Mouse (Mus musculus) adrenal gland, postnatal 4 days (tissue): ENCODE data around the gene Frmpd2. TPM values are rescaled to one million over a fixed set of nuclear protein-coding genes. Genes with fewer than 3 reads are reported as not detected.
A peak's percentile ranks its signal among the peaks of the same experiment; 100 is the strongest.
"Not testable (repeated sequence)": the region's sequence is repeated elsewhere in the genome, so short reads cannot be mapped to it uniquely, and the experiment has no call there.

Source experiments
- DNase-seq, 2 experiments: peaks; one replicate each; pipeline ENCODE4 v3.0.0; 2021 to 2022; ENCODE audit warnings: low spot score in 2 of 2, mixed read lengths in 2 of 2
- long read RNA-seq, 2 experiments: library from polyadenylated mRNA; stranded (forward); transcript quantifications; one replicate each; pipeline ENCODE4 v2.0.0; 2021
- total RNA-seq, 2 experiments: library from RNA; stranded (reverse); gene quantifications; 2 replicates each; pipeline ENCODE4 v1.2.3; 2021

The Frmpd2 gene
- total RNA-seq: under 1 TPM; 0.08 to 0.25 TPM
- long read RNA-seq, experiment 1: 0 reads
- long read RNA-seq, experiment 2: 0 reads

DNA sequence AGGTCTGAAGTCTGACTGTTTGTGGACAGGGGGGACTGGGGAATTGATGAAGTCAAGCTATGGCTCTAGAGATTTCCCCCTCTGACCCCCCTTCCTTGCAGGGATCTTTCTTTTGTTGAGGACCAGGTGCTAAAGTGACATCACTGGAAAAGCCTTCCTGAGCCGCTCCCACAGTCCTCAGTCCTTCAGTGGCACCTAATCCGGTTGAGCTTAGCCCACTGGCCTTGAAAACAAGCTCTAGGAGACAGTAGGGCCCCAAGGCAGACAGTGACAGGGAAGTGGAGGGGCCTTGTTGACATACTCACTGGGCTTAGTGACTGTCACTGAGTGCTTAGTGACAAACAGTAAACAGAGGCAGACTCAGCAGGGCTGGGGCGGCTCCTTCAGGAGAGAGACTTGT, at the start of gene Frmpd2:
Gene Frmpd2 (plus strand): TSS at position 366 of the 400 bp plus-strand sequence.
- no peak for DNase-seq

DNA sequence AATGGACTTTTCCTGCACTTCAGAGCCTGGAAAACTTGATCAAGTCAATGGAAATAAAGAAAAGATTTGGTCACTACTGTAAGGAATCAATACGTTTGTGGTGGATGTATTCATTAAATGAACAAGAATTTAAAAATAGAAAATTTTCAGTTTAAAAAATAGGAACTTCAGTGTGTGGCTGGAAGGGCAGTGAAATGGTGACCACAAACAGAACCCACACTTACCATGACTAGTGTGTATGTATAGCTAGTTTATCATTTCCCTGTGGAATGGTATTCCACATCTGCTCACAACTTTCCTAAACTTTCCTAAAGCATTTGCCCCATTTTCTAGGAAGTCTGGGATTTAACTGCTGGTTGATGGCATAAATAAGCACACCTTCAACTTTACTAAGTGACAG, 48.5 kb upstream of the Frmpd2 start:
- DNase-seq: no peak

DNA sequence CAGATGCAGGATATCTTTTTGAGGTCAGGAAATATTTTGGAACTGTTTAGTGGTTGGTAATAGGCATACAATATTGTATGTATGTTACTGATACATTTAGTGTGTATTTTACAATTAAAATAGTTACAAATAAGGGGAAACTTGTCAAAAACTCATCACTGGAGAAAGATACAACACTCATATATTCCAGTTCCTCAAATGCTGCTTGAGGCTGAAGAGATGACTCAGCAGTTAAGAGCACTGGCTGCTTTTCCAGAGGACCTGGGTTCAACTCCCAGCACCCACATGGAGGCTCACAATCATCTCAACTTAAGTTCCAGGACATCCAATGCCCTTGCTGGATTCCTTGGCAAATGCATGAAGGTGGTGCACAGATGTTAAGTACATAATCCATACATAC, 47.4 kb upstream of the Frmpd2 start:
- DNase-seq: no peak

DNA sequence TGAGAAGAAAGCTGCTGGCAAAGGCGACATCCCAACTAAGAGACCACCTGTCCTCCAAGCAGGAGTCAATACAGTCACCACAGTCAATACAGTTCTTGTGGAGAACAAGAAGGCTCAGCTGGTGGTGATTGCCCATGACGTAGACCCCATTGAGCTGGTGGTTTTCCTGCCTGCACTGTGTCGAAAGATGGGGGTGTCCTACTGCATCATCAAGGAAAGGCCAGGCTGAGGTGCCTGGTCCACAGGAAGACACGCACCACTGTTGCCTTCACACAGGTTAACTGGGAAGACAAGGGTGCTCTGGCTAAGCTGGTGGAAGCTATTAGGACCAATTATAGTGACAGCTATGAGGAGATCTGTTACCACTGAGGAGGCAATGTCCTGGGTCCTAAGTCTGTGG, 39.0 kb upstream of the Frmpd2 start:
- DNase-seq: not testable (repeated sequence)

DNA sequence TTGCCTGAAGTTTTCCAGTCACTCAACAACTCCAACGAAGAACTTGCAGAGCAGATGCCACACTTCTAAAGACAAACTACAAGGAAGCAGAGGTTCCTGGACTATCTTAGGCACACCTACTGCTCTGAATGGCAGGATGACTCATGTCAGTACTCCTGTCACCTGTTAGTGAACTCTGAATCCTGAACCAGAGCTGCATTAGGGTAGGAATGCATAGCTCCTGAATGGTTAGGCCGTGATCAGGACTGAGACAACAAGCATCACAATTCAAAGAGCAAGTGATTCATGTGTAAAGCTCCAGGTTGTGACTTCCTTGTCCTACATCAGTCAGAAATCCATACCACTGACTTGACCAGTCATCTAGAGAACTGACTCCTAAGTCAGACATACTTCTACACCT, 27.7 kb upstream of the Frmpd2 start:
- DNase-seq: no peak

DNA sequence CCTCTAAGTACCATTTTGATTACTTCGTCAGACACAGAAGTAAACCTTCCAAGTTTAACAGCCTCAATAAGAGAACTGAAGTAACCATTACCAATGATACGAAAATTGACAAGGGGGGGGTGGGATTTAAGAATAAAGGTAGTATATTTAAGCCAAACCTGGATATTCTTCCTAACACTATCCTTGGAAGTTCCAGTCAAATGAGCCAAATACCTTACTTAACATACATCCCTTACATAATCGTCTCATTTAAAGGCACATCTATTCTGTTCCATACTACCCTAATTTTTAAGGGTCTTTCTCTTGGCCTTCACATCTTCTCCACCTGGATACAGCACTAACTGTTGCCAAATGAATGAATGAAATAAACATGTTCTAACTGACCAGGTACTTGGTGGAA, 25.5 kb upstream of the Frmpd2 start:
- no peak for DNase-seq

DNA sequence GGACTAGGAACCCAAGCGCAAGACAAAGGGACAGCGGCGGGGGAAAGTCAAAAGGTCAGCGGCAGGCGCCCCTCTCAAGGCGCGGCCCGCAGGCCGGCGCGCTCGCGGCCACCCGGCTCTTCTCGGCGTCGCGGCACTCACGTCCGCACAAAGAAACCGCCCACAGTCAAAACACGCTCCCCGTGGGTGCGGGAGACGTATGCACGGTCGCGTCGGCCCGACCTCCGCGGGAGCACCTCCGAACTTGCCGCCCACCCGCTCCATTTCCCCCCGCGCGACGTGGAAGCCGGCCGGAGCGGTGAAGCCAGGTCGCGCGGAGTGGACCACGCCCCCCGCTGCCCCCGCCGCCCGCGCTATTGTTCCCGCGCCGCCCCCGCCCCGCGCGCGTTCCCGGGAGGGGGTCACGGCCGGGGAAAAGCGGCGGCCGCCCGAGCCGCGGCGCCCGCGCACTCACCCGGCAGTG, 24.9 kb upstream of the Frmpd2 start:
- no peak for DNase-seq

DNA sequence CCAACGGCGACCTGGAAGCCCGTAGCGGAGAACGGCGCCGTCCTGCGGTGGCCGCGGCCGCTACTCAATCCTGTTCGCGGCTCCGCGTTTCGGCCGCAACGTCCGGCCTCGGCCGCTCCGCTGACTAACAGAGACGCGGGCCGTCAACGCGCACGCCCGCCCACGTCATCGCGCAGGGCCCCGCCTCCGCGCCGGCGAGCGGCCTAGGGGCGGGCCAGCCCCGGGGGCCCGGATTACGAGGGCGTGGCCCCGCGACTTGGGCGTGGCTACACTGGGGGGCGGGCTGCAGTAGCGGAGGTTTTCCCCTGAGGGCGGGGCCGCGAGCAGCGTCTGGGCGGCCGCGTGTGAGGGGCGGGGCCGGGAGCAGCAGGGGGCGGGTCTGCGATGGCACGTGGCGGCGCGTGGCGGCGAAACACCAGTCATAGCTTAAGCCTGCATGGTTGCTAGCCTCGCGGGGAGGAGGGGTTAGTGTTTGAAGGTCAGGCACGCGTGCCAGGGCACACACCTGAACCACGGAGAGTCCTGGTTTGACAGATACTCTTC, 24.4 kb upstream of the Frmpd2 start, which contains the start of gene Mapk8:
Gene Mapk8 (minus strand): TSS at position 132 of the 543 bp plus-strand sequence.
- DNase-seq: peak; percentile 97 to 98

DNA sequence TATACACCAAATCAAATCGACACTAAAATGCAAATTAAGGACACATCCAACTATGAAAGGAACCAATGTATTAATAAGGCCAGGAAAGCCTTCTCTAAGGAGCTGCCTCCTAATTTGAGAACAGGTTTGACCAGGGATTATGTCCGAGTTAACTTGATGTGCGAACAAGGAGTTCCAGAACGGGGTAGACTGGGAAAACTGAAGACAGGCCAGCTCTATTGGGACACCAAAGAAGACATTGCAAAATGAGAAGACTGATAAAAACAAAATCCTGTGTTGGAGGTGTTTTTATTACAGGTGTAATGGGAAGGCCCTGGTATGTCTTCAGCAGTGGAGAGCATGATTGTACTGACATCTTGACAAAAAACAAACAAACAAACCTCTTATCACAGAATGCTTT, 23.2 kb upstream of the Frmpd2 start:
- no peak for DNase-seq

DNA sequence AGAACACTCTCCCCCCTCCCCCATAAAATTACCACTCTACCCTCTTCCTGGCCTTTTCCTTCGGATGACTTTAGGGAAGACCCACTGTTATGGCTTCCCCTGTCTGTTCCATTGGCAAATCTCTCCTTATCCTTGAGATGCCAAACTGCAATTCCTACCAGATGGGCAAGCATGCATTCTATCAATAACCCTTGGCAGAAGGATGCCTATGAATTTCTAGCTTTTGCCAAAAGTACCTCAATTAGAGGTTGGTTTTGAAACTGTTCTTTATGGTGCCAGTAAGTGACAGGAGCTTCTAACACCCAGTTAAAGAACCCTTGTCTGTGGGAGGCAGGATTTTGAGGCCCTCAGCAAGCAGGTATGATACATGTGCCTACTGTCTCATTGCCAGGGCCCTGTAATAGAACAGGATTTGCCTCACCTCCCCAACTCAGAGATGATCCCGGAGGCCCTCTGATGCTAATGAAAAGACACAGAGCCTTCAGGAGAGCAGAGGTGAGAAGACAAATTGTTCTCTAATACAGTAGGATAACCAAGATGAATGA, 22.1 kb upstream of the Frmpd2 start:
- DNase-seq: no peak

DNA sequence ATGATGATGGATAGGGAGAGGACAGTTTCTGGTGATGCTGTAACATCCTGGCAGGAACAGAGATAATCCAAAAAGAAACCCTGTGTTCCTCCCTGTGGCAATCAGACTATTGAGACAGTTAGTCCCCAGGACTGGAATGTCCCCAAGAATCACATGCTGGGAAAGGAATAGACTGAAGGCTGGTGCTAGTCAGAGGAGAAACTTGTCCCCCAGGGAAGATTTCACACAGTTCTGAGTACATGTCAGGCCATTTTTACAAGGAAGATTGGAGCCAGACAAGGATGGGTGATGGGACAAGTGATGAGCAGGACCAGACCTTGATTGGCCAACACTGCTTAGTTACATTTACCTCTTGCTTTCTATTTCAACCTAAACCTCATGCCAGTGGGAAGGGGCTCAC, 21.2 kb upstream of the Frmpd2 start:
- DNase-seq: no peak

DNA sequence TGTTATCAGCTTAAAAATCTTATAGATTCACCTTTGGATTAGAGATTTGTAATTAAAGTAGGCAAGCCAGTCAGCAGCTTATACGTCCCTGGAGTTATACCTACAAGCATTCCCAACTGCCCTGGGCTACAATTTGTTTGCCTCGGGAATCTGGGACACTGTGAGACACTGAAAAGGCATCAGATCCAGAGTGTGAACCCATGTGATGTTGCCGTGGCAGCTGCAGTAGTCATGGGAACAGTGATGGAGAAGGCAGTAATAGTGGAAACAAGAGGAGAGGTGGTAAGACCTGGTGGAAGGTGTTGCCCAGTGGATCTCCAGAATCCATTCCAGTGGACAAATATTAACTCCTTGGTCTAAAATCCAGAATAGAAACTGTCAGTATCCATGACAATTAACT, 7.8 kb upstream of the Frmpd2 start:
- DNase-seq: no peak

DNA sequence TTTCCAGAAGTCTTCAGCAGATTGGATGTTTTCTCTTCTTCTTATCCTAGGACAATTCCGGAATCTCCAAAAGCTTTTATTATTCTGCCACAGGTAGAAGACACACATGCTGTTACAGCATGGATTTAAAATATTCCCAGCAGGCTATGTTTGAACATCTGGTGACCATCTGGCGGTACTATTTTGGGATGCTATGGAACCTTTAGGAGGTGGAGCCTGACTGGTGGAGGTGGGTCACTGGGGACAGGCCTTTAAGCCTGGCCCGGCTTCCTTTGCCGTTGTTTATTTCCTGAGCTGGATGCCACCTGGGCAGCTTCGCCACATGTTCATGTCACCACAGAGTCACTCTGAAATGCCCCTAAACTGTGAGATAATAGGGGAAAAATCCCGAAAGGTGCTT, 3.7 kb upstream of the Frmpd2 start:
- no peak for DNase-seq

DNA sequence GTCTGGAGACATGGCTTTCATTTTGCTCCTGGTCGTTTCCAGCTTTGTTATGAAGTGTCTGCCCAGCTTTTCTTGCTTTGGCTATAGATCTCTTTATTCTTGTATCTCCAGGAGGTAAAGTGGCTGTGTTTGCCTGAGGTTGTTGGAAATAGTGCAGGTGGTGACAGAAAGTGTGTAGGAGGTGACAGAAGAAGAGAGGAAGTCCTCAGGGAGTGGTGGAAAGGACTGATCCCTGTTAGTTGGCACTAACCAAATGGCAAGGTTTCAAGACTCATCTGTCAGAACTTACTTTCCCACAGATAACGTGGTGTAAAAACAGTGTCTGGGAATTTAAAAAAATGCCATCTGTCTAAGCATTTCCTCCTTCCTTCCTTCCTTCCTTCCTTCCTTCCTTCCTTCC, 3.0 kb downstream of the Frmpd2 start:
- DNase-seq: no peak

DNA sequence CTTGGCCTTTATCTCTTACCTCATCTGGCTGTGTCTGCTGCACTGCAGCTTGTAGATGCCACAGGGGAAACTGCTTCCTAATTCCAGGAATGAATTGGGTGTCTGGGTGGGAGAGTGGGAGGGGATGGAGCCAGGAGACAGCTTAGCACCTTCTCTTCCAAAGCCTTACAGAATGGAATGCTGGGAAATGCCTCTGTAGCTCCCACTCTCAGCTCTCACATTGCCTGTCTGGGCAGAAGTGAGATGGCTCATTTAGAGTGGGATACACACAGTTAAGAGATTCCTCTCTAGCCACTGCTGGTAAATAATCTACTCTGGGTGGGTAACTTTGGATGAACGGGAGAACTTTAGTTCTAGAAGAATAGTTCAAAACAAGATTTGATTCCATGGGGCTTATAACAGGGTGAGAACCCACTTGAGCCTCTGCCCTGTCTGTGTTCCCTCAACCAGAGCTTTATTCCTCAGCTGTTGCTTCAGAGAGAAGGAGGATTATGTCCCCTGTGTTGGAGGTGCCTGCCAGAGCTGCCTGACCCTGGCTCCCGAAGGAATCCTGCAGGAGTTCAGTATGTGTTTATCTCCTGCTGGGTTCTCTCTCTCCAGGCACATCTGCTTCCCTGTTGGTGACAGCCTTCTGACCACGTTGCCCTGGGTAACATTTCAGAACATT, 4.7 kb downstream of the Frmpd2 start:
- no peak for DNase-seq

DNA sequence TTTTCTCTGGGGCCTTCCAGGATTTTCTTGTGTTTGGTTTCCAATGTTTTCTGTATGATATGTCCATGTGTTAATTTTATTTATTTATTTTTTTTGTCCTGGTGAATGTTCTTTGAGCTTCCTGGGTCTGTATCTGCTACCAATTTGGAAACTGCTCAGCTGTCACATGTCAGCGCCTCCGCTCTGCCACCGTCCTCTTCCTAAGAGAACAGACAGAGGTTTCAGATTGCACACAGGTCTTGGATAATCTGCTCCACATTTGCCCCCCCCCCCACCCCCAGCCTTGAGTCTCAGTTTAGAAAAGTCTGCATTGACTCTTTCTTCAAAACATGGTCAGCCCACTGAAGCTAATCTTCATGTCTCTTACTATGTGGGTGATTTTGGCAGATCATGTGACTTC, 10.5 kb downstream of the Frmpd2 start:
- DNase-seq: no peak

DNA sequence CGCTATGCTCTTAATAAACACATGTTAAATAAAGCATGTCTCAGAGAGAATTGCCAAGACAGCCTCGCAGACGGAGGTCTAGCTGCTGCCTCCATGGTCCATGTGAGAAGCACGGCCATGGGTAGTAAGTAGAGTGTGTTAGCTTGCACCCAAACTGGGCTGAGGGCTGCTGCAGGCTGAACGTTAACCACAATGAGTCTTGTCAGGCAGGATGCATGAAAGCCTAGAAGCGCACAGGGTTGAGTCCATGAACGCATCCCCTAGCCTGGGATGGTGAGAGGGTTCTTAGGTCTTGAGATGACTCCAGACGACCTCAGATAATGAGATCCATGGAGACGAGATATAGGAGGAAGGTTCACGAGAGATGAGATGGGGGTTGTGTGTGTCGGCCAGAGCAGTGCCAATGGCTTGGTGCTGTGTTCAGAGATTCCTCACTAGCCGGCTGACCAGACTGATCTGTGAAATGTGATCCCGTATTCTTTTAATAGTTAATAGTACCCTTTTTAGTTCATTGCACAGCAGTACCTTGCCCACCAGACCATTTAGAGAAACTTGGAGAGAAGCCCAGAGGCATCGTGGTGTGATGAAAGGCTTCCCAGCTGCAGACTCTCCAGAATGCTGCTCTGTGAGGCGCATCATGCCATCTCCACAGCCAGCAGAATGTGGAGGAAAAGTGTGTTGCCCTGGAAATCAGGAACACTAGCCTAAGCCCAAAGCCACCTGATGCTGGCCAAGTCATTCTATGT, 16.5 kb downstream of the Frmpd2 start:
- no peak for DNase-seq

DNA sequence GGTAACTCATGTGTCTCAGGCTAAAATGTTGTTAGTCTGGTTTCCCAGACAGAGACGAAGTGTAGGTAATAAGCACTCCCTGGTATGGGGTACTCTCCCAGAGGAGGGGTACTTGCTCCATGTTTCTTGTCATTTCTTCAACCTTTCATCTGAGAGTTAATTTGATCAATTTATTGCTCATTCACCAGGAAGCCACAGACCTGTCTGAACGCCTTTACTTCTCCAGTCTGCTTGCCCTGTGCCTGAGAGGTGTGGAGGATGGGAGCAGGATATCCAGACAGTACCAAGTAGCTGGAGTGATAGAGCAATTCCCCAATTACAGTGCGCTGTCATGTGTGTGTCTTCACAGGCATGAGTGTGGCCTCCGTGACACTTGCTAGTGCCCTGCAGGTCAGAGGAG, 23.7 kb downstream of the Frmpd2 start:
- no peak for DNase-seq

DNA sequence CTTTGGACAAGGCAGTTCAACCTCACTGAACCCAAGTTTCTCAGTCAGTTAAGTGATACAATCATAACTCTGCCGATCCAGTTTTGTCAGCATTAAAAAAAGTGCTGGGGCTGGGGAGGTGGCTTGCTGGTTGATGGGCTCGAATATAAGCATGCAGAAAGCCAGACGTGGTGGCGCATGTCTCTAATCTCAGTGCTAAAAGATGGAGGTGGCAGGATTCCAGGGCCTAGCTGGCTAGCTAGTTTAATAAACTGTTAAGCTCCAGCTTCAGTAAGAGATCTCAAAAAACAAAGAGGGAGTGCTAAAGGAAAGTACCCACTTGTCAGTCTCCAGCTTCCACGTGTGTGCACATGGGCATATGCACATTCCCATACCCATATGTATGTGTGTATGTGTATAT, 25.9 kb downstream of the Frmpd2 start:
- no peak for DNase-seq

DNA sequence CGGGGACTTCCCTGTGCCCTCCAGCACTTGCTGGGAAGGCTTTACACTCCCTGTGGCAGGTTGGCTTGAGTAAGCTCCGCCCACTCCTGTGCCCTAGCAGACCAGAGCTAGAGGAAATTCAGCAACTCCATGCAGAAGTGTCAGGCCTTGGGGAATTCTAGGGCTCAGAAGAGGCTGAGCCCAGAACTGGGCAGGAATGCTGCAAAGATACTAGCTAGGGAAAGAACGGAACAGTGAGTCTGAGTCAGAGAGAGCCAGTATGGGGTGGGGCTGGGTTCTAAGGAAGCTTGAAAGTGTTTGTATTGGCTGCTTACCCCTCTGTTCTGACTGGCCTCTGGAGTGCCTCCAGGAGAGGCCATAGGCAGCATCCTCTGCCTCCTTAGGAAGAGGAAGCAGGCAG, 27.4 kb downstream of the Frmpd2 start:
- DNase-seq: no peak

DNA sequence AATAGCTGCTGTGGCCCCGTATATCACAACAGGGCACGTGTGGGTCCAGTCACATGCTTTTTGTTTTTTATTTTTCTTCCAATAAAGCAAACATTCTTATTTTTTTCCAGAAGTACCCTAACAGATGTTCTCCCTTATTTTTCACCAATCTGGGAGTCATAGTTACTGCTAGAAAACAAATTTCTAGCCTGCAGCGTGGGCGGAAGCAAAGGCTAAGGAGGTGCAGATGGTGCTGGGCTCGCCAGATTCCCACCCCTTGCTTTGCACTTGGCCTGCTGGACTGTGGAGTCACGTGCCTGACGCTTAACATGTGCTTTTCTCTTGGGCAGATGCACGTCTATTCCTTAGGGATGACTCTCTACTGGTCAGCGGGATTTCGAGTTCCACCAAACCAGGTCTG, 29.1 kb downstream of the Frmpd2 start:
- DNase-seq: no peak

DNA sequence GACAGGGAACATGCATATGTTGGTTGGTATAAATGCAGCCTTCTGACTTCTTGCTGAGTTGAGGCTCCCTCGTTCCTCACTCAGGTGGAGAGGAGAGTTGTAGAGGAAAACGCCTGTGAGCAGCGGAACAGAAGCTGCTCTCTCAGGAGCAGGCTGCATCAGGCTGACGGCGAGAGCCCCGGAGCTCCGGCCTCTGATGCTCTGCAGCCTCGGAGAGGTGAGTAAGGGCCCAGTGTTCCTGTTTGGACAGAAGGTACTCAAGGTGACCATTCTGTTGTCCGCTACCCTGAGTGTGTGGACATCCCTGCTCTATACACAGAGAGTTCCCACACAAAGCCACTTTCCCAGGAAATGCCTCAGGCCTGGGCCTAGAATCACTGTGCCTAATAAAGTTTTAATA, 31.8 kb downstream of the Frmpd2 start:
- DNase-seq: no peak
